9 mouse cellular contexts compared by ENCODE assay signal in the genomic region with DNA sequence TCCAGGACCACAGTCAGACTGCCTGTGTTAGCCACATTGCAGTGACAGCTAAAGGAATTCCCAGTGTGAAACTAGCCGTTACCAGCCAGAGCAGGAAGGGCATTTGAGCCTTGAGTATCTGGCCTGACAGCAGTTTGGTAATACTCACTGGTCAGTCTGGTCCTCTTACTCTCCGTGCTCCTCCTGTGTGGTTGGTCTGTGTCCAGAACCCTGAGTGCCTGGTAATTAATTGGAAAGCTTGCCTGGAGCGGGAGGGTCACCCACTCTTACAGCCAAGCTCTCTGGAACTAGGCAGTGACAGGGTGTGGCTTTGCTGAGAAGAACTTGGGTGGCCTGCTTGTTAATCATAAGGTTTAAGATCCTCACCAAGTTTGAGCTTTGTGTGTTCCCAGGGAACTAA. TPM values are rescaled to one million over a fixed set of nuclear protein-coding genes. Genes with fewer than 3 reads are reported as not detected.
DNase-seq lines count a peak whose midpoint lies in the region; ATAC-seq and TF ChIP-seq lines count a peak whose summit lies in the region.
"Had no signal": no experiment of that assay in that cellular context is flagged by ENCODE, and none has a peak within 500 bp of the region (broad histone marks: within the 10 kb centered on the region; RNA-seq: fewer than 3 reads in every experiment).

No protein-coding gene starts in this region.

- no peak for TF ChIP-seq CTCF in hindbrain, postnatal 0 days (IDR thresholded peaks at IDR 0.05; ENCODE audit: low read depth)

- no peaks in the 10 kb centered on the region for H3K9me3 ChIP-seq in hindbrain, embryonic 11.5 days (ENCODE audit: control insufficient read depth, low read length)
- H3K9me3 ChIP-seq in hindbrain, postnatal 0 days (ENCODE audit: low read length): no peaks in the 10 kb centered on the region
- H3K9me3 ChIP-seq: G1E; neural tube, embryonic 12.5 days had no signal

- ATAC-seq in hindbrain, embryonic 11.5 days (ENCODE audit: low FRiP score): no peak
- no peak for ATAC-seq in hindbrain, postnatal 0 days
- no peak for ATAC-seq in monocyte, adult 5-6 weeks (replicated peaks; ENCODE audit: insufficient number of reproducible peaks, low FRiP score, low TSS enrichment, poor library complexity, severe bottlenecking)

- 93% methylated on average over 3 of the region's 3 CpGs for WGBS in hindbrain, embryonic 11.5 days
- 58% methylated on average over 3 of the region's 3 CpGs for WGBS in hindbrain, postnatal 0 days

- no peaks in the 10 kb centered on the region for H3K27me3 ChIP-seq in hindbrain, embryonic 11.5 days (ENCODE audit: control insufficient read depth, insufficient read depth, low read length)
- no peaks in the 10 kb centered on the region for H3K27me3 ChIP-seq in hindbrain, postnatal 0 days (ENCODE audit: insufficient read depth, low read length)
- H3K27me3 ChIP-seq: neural tube, embryonic 12.5 days had no signal

- H3K4me2 ChIP-seq in hindbrain, embryonic 11.5 days (replicated peaks; ENCODE audit: low read depth, low read length): no peak overlapping the region
- no peak overlapping the region for H3K4me2 ChIP-seq in hindbrain, postnatal 0 days (ENCODE audit: low read depth, low read length)
- H3K4me2 ChIP-seq: neural tube, embryonic 12.5 days had no signal

- no peaks in the 10 kb centered on the region for H3K36me3 ChIP-seq in hindbrain, embryonic 11.5 days (ENCODE audit: control insufficient read depth, insufficient read depth, low read length)
- no peaks in the 10 kb centered on the region for H3K36me3 ChIP-seq in hindbrain, postnatal 0 days (ENCODE audit: insufficient read depth, low read length)
- H3K36me3 ChIP-seq: neural tube, embryonic 12.5 days had no signal

- no peaks in the 10 kb centered on the region for H3K4me1 ChIP-seq in hindbrain, embryonic 11.5 days (replicated peaks; ENCODE audit: control insufficient read depth, insufficient read depth, low read length)
- no peaks in the 10 kb centered on the region for H3K4me1 ChIP-seq in hindbrain, postnatal 0 days (ENCODE audit: insufficient read depth, low read length)
- H3K4me1 ChIP-seq: neural tube, embryonic 12.5 days had no signal

- DNase-seq in MN1 (ENCODE audit: low spot score) (peak; percentile 43), ZHBTc4 (ENCODE audit: low read depth, low spot score) (peak; percentile 24)
- peak; percentile 44 for DNase-seq in gonadal fat pad, adult 2 months (ENCODE audit: low read depth)
- peak; percentile 22 to 52 for DNase-seq in lung, adult 18-20 months
- DNase-seq in hindbrain, embryonic 11.5 days (ENCODE audit: low spot score): no peak
- DNase-seq in hindbrain, postnatal 0 days (ENCODE audit: low spot score): no peak

- H3K4me3 ChIP-seq in hindbrain, embryonic 11.5 days (ENCODE audit: low read depth, low read length): no peak overlapping the region
- H3K4me3 ChIP-seq in hindbrain, postnatal 0 days (ENCODE audit: low read length): no peak overlapping the region
- H3K4me3 ChIP-seq: neural tube, embryonic 12.5 days had no signal

- H3K9ac ChIP-seq in hindbrain, embryonic 11.5 days (ENCODE audit: low read depth, low read length): no peak overlapping the region
- no peak overlapping the region for H3K9ac ChIP-seq in hindbrain, postnatal 0 days (replicated peaks; ENCODE audit: low read length)
- H3K9ac ChIP-seq: neural tube, embryonic 12.5 days had no signal

- no peak overlapping the region for H3K27ac ChIP-seq in hindbrain, embryonic 11.5 days (ENCODE audit: low read depth, low read length)
- H3K27ac ChIP-seq in hindbrain, postnatal 0 days: no peak overlapping the region
- H3K27ac ChIP-seq: neural tube, embryonic 12.5 days had no signal

RNA-seq across cellular contexts. Expression of gene Rpp40, which starts 57.5 kb away (rescaled TPM):
- polyA plus RNA-seq in gonadal fat pad, adult 2 months (2012; rRNA removed): 5.3 and 6.0 TPM in 2 replicates
- 19.4 and 22.5 TPM in 2 replicates for polyA plus RNA-seq in hindbrain, embryonic 11.5 days (2014; fragmentation: Nextera tagmentation; extraction: Ambion mirVana)
- 3.0 and 3.3 TPM in 2 replicates for total RNA-seq in hindbrain, postnatal 0 days (2014; rRNA removed)
- polyA plus RNA-seq in hindbrain, postnatal 0 days (2015; fragmentation: Nextera tagmentation; extraction: Ambion mirVana): 8.7 and 9.5 TPM in 2 replicates
- total RNA-seq in monocyte, adult 5-6 weeks (2017): 4.1 to 7.3 TPM (median 5.0 TPM) in 3 replicates

Comparison
In these comparisons a context has a peak if more than half of its experiments do, and no peak if none do; other contexts are left out.
1. DNase-seq: peak in MN1 (single experiment), ZHBTc4 (single experiment), gonadal fat pad, adult 2 months (single experiment) and lung, adult 18-20 months (2 of 2); none in hindbrain, embryonic 11.5 days (single experiment) and hindbrain, postnatal 0 days (single experiment).